Mouse (Mus musculus): ENCODE results near the gene Camta1.

- TF ChIP-seq EP300 (IDR thresholded peaks at IDR 0.05; ENCODE audit: low read depth) (no peak), CTCF (IDR thresholded peaks at IDR 0.05; ENCODE audit: low read depth) (no peak)
Measured at GRCm38 (mm10) chr4:151902689-151903241, 41.1 kb upstream of the Camta1 start.
